Mouse (Mus musculus) small intestine, adult 2 months (tissue): ENCODE results near the gene Anxa5.

Source experiments
- CTCF ChIP-seq: fragments of 200-500 bp; IDR thresholded peaks from 2 replicates; pipeline ENCODE4 v1.5.1; 2012; ENCODE audit warnings: low read depth, mild to moderate bottlenecking, control low read depth, inconsistent platforms, low read length, moderate library complexity, mixed read lengths; ENCODE audit not compliant: insufficient replicate concordance, insufficient read length; ENCODE audit errors: extremely low read depth
- POLR2A ChIP-seq: fragments of 200-500 bp; IDR thresholded peaks from 2 replicates; pipeline ENCODE4 v1.6.1; 2012; ENCODE audit warnings: low read depth, mild to moderate bottlenecking, control low read depth, inconsistent platforms, low read length, moderate library complexity

GRCm38 (mm10) chr3:36482940-36483339, 7.2 kb upstream of the Anxa5 start:
- TF ChIP-seq CTCF (no peak), POLR2A (no peak)
